Mouse (Mus musculus) R1 (cell line): Measurements from ENCODE around the gene Smpx.

Source experiments
- DNase-seq: peaks from one replicate; pipeline ENCODE4 v3.0.0-alpha.2; 2018; ENCODE audit warnings: low read depth, low spot score

The Smpx gene

GRCm38 (mm10) chrX:157698862-157699261 is at the start of gene Smpx:
Smpx (plus strand) TSS chrX:157698910.
- no peak for DNase-seq

GRCm38 (mm10) chrX:157655047-157655446 is 43.7 kb upstream of the Smpx start:
- DNase-seq, result no peak

GRCm38 (mm10) chrX:157657356-157657755 is 41.4 kb upstream of the Smpx start:
- peak; percentile 86 for DNase-seq

GRCm38 (mm10) chrX:157671820-157672219 is 26.9 kb upstream of the Smpx start:
- DNase-seq, result peak; percentile 8

GRCm38 (mm10) chrX:157674667-157675350 is 23.9 kb upstream of the Smpx start:
- DNase-seq, result no peak

GRCm38 (mm10) chrX:157691186-157691585 is 7.5 kb upstream of the Smpx start:
- no peak for DNase-seq

GRCm38 (mm10) chrX:157697591-157698135 is 1.0 kb upstream of the Smpx start:
- no peak for DNase-seq

- no peak for DNase-seq
Measured at GRCm38 (mm10) chrX:157707236-157707635, 8.5 kb downstream of the Smpx start.

GRCm38 (mm10) chrX:157708616-157709280 is 10.0 kb downstream of the Smpx start:
- DNase-seq, result no peak

GRCm38 (mm10) chrX:157719907-157720306 is 21.2 kb downstream of the Smpx start:
- no peak for DNase-seq

GRCm38 (mm10) chrX:157730622-157731341 is 32.1 kb downstream of the Smpx start:
- DNase-seq, result no peak

GRCm38 (mm10) chrX:157731658-157732314 is 33.1 kb downstream of the Smpx start:
- peak; percentile 74 for DNase-seq

- DNase-seq, result no peak
Measured at GRCm38 (mm10) chrX:157732346-157732745, 33.6 kb downstream of the Smpx start.

GRCm38 (mm10) chrX:157733836-157734235 is 35.1 kb downstream of the Smpx start:
- no peak for DNase-seq

- DNase-seq, result no peak
Measured at GRCm38 (mm10) chrX:157734341-157734740, 35.6 kb downstream of the Smpx start.

GRCm38 (mm10) chrX:157747815-157748544 is 49.3 kb downstream of the Smpx start:
- DNase-seq, result no peak

GRCm38 (mm10) chrX:157754559-157754958 is 55.8 kb downstream of the Smpx start:
- DNase-seq, result no peak

GRCm38 (mm10) chrX:157762542-157762941 is 63.8 kb downstream of the Smpx start:
- no peak for DNase-seq

- no peak for DNase-seq
Measured at GRCm38 (mm10) chrX:157801669-157802068, 103.0 kb downstream of the Smpx start.
